In the genomic region with DNA sequence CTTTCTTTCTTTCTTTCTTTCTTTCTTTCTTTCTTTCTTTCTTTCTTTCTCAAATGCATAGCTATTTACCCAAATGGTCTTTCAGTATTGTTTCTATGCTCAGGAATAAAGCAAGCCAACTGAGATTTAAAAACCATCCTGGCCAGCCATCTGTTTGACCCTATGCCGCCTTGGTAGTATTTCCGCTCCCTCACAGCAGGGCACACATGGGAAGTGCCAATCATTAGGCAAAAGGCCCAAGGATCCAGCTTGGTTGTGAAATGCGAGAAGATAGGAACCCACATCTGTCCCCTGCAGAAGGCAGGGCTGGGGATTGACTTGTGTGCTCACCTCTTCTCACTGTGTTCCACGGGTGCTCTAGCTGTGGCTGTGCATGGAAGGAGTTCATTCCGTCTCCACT, we compare ENCODE assay signal across 21 mouse cellular contexts.
A peak's percentile ranks its signal among the peaks of the same experiment; 100 is the strongest.
DNase-seq lines count a peak whose midpoint lies in the region; ATAC-seq and TF ChIP-seq lines count a peak whose summit lies in the region.
"Had no signal": no experiment of that assay in that cellular context is flagged by ENCODE, and none has a peak within 500 bp of the region (broad histone marks: within the 10 kb centered on the region; RNA-seq: fewer than 3 reads in every experiment).

No protein-coding gene starts in this region.

- no peaks in the 10 kb centered on the region for H3K9me3 ChIP-seq in midbrain, postnatal 0 days (ENCODE audit: low read length)
- H3K9me3 ChIP-seq in midbrain, embryonic 15.5 days: no peaks in the 10 kb centered on the region
- H3K9me3 ChIP-seq: hindbrain, embryonic 15.5 days; kidney, embryonic 15.5 days had no signal

- H3K4me2 ChIP-seq in midbrain, postnatal 0 days (ENCODE audit: low read depth, low read length, poor library complexity, severe bottlenecking): no peak overlapping the region
- no peak overlapping the region for H3K4me2 ChIP-seq in midbrain, embryonic 15.5 days
- H3K4me2 ChIP-seq: hindbrain, embryonic 15.5 days; kidney, embryonic 15.5 days; liver, embryonic 11.5 days had no signal

- no peak overlapping the region for H3K9ac ChIP-seq in midbrain, postnatal 0 days (replicated peaks; ENCODE audit: low read length, poor library complexity, severe bottlenecking)
- no peak overlapping the region for H3K9ac ChIP-seq in midbrain, embryonic 15.5 days
- H3K9ac ChIP-seq: hindbrain, embryonic 15.5 days; kidney, embryonic 15.5 days had no signal

- ATAC-seq in midbrain, postnatal 0 days (ENCODE audit: low FRiP score): no peak
- ATAC-seq in midbrain, embryonic 15.5 days (replicated peaks): no peak
- ATAC-seq: forebrain, embryonic 16.5 days; intestine, postnatal 0 days; midbrain, embryonic 16.5 days; Patski had no signal

- H3K27me3 ChIP-seq in midbrain, postnatal 0 days (ENCODE audit: insufficient read depth, low read length): no peaks in the 10 kb centered on the region
- no peaks in the 10 kb centered on the region for H3K27me3 ChIP-seq in midbrain, embryonic 15.5 days (replicated peaks)
- H3K27me3 ChIP-seq: hindbrain, embryonic 15.5 days; kidney, embryonic 15.5 days; Patski had no signal

- no peaks in the 10 kb centered on the region for H3K36me3 ChIP-seq in midbrain, postnatal 0 days (ENCODE audit: insufficient read depth, low read length)
- H3K36me3 ChIP-seq in midbrain, embryonic 15.5 days (replicated peaks): no peaks in the 10 kb centered on the region
- H3K36me3 ChIP-seq: hindbrain, embryonic 15.5 days; kidney, embryonic 15.5 days had no signal

- WGBS in midbrain, postnatal 0 days: 46% methylated on average over 5 of the region's 5 CpGs
- WGBS in midbrain, embryonic 15.5 days: 46% methylated on average over 5 of the region's 5 CpGs

- no peaks in the 10 kb centered on the region for H3K4me1 ChIP-seq in midbrain, postnatal 0 days (ENCODE audit: insufficient read depth, low read length)
- peaks cover 5% of the 10 kb centered on the region for H3K4me1 ChIP-seq in midbrain, embryonic 15.5 days

- no peak for TF ChIP-seq CTCF in midbrain, postnatal 0 days (IDR thresholded peaks at IDR 0.05)

- DNase-seq in midbrain, postnatal 0 days (ENCODE audit: low spot score): peak; percentile 40
- peak; percentile 81 to 82 for DNase-seq in cerebellum, adult 18-20 months
- DNase-seq in cerebellum, postnatal 14 days: peak; percentile 85 to 87
- no peak for DNase-seq in kidney, postnatal 10 days
- no peak for DNase-seq in natural killer cell, adult 2 months (ENCODE audit: low spot score in 2 of 2)
- DNase-seq in adrenal gland, adult 8-10 months: no peak
- DNase-seq: adrenal gland, postnatal 10 days; gastrocnemius, postnatal 36 days; heart, postnatal 10 days; lung, adult 18-20 months; lung, postnatal 14 days; right cerebral cortex, adult 18-20 months; thymus, postnatal 14 days had no signal

- no peak overlapping the region for H3K4me3 ChIP-seq in midbrain, postnatal 0 days (ENCODE audit: low read depth, low read length)
- H3K4me3 ChIP-seq in midbrain, embryonic 15.5 days: no peak overlapping the region
- H3K4me3 ChIP-seq: hindbrain, embryonic 15.5 days; kidney, embryonic 15.5 days had no signal

- H3K27ac ChIP-seq in midbrain, postnatal 0 days (ENCODE audit: low read depth, low read length): no peak overlapping the region
- H3K27ac ChIP-seq in midbrain, embryonic 15.5 days: no peak overlapping the region
- H3K27ac ChIP-seq: hindbrain, embryonic 15.5 days; kidney, embryonic 15.5 days had no signal

Comparison
In these comparisons a context has a peak if more than half of its experiments do, and no peak if none do; other contexts are left out.
1. DNase-seq: peak in midbrain, postnatal 0 days (single experiment), cerebellum, adult 18-20 months (2 of 2) and cerebellum, postnatal 14 days (2 of 2); none in kidney, postnatal 10 days (single experiment), natural killer cell, adult 2 months (0 of 2) and adrenal gland, adult 8-10 months (single experiment).